Mouse (Mus musculus): ENCODE measurements around the gene Olfr862. TPM values are rescaled to one million over a fixed set of nuclear protein-coding genes. Genes with fewer than 3 reads are reported as not detected.

Gene Olfr862
- total RNA-seq (2021): not detected
- not detected in 2 replicates for polyA plus RNA-seq (2012; rRNA removed)
- long read RNA-seq: 0 reads

GRCm38 (mm10) chr9:19887904-19888303 is at the start of gene Olfr862:
Gene Olfr862 (minus strand): TSS chr9:19888004.
- DNase-seq: no peak

GRCm38 (mm10) chr9:19916565-19916964 is 28.8 kb upstream of the Olfr862 start, which contains the start of gene Olfr77:
Gene Olfr77 (plus strand): TSS chr9:19916865.
- DNase-seq: no peak

GRCm38 (mm10) chr9:19911170-19911569 is 23.4 kb upstream of the Olfr862 start:
- DNase-seq: no peak

- DNase-seq: no peak
Measured at GRCm38 (mm10) chr9:19849647-19850046, 38.2 kb downstream of the Olfr862 start, which contains the start of gene Olfr860. Gene Olfr860 (minus strand): TSS chr9:19849747.

Other genes with a start within 250 kb of the Olfr862 start
- gene Olfr857, start 178.6 kb downstream of the Olfr862 start, total RNA-seq (2021): not detected
- gene Olfr857, start 178.6 kb downstream of the Olfr862 start, polyA plus RNA-seq (2012; rRNA removed): not detected in 2 replicates
- gene Olfr58, start 107.7 kb downstream of the Olfr862 start, total RNA-seq (2021): not detected
- not detected in 2 replicates for gene Olfr58, start 107.7 kb downstream of the Olfr862 start, polyA plus RNA-seq (2012; rRNA removed)
- not detected for gene Olfr859, start 83.1 kb downstream of the Olfr862 start, total RNA-seq (2021)
- gene Olfr859, start 83.1 kb downstream of the Olfr862 start, polyA plus RNA-seq (2012; rRNA removed): not detected in 2 replicates
- not detected for gene Olfr860, start 38.3 kb downstream of the Olfr862 start, total RNA-seq (2021)
- gene Olfr860, start 38.3 kb downstream of the Olfr862 start, polyA plus RNA-seq (2012; rRNA removed): not detected in 2 replicates
- gene Olfr77, start 28.9 kb upstream of the Olfr862 start, total RNA-seq (2021): not detected
- not detected in 2 replicates for gene Olfr77, start 28.9 kb upstream of the Olfr862 start, polyA plus RNA-seq (2012; rRNA removed)
- not detected for gene Olfr866, start 140.0 kb upstream of the Olfr862 start, total RNA-seq (2021)
- gene Olfr866, start 140.0 kb upstream of the Olfr862 start, polyA plus RNA-seq (2012; rRNA removed): not detected in 2 replicates
- gene Olfr867, start 169.6 kb upstream of the Olfr862 start, total RNA-seq (2021): not detected
- not detected in 2 replicates for gene Olfr867, start 169.6 kb upstream of the Olfr862 start, polyA plus RNA-seq (2012; rRNA removed)
- not detected for gene Olfr868, start 210.6 kb upstream of the Olfr862 start, total RNA-seq (2021)
- gene Olfr868, start 210.6 kb upstream of the Olfr862 start, polyA plus RNA-seq (2012; rRNA removed): not detected in 2 replicates
- not detected for gene Olfr869, start 241.0 kb upstream of the Olfr862 start, total RNA-seq (2021)
- not detected in 2 replicates for gene Olfr869, start 241.0 kb upstream of the Olfr862 start, polyA plus RNA-seq (2012; rRNA removed)

Measured in adrenal gland, adult 2 months (tissue).